9 mouse cellular contexts compared by ENCODE assay signal in the genomic region with DNA sequence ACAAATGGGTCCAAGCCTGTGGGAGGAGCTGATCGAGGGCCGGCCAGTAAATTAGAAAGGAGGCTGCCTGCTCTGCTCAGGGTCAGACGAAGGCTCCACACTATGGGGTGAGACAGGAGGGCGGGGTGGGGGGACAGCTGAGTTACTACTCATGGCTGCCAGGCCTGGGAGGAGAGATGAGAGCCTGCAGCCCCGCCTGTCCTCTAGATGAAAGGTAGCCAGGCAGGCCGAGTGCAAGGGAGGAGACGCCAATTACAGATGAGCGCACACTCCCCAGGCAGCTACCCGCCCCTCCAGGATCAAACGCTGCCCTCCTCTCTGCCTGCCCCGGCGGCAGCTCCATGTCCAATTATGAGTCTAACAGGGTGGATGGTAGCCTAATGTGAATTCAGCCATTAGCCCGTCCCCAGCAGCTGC.
DNase-seq lines count a peak whose midpoint lies in the region; ATAC-seq and TF ChIP-seq lines count a peak whose summit lies in the region.
"Had no signal": no experiment of that assay in that cellular context is flagged by ENCODE, and none has a peak within 500 bp of the region (broad histone marks: within the 10 kb centered on the region; RNA-seq: fewer than 3 reads in every experiment).

No protein-coding gene starts in this region.

- no peak overlapping the region for H3K4me2 ChIP-seq in kidney, postnatal 0 days (ENCODE audit: low read length)
- H3K4me2 ChIP-seq: lung, embryonic 15.5 days had no signal

- no peak overlapping the region for H3K9ac ChIP-seq in kidney, postnatal 0 days (ENCODE audit: low read depth, low read length)
- H3K9ac ChIP-seq: lung, embryonic 15.5 days had no signal

- 10% methylated on average over 13 of the region's 13 CpGs for WGBS in kidney, postnatal 0 days

- H3K27ac ChIP-seq in kidney, postnatal 0 days: no peak overlapping the region
- H3K27ac ChIP-seq: lung, embryonic 15.5 days had no signal

- no peaks in the 10 kb centered on the region for H3K4me1 ChIP-seq in kidney, postnatal 0 days (replicated peaks; ENCODE audit: insufficient read depth, low read length)
- H3K4me1 ChIP-seq: lung, embryonic 15.5 days had no signal

- TF ChIP-seq CTCF in kidney, postnatal 0 days (IDR thresholded peaks at IDR 0.05; ENCODE audit: low read depth): no peak

- 0 out of 2 replicates have a peak, but pooled peaks cover 3% of the 10 kb centered on the region for H3K27me3 ChIP-seq in kidney, postnatal 0 days (ENCODE audit: insufficient read depth, low read length)
- H3K27me3 ChIP-seq: lung, embryonic 15.5 days had no signal

- no peak overlapping the region for H3K4me3 ChIP-seq in kidney, postnatal 0 days (replicated peaks; ENCODE audit: low read depth, low read length)
- H3K4me3 ChIP-seq: lung, embryonic 15.5 days had no signal

- 0 out of 2 replicates have a peak, but pooled peaks have one; percentile 22 for ATAC-seq in kidney, postnatal 0 days (replicated peaks; ENCODE audit: low FRiP score, low read depth)

- H3K9me3 ChIP-seq in kidney, postnatal 0 days (replicated peaks; ENCODE audit: low read length): no peaks in the 10 kb centered on the region
- H3K9me3 ChIP-seq: lung, embryonic 15.5 days had no signal

- DNase-seq in kidney, postnatal 0 days (ENCODE audit: low spot score): peak; percentile 41
- DNase-seq in kidney, adult 9 months: no peak
- peak; percentile 53 for DNase-seq in adrenal gland, postnatal 25 days
- DNase-seq in forelimb bud, embryonic 11.5 days (ENCODE audit: low read depth, low spot score): peak; percentile 46
- DNase-seq in retina, postnatal 1 day: peak; percentile 93
- no peak for DNase-seq in T-cell, adult 2 months (ENCODE audit: low spot score)
- no peak for DNase-seq in layer of hippocampus, adult 9-11 months
- DNase-seq: gastrocnemius, postnatal 10 days had no signal

- no peaks in the 10 kb centered on the region for H3K36me3 ChIP-seq in kidney, postnatal 0 days (ENCODE audit: insufficient read depth, low read length)
- H3K36me3 ChIP-seq: lung, embryonic 15.5 days had no signal

Comparison
In these comparisons a context has a peak if more than half of its experiments do, and no peak if none do; other contexts are left out.
1. DNase-seq: peak in kidney, postnatal 0 days (single experiment), adrenal gland, postnatal 25 days (single experiment), forelimb bud, embryonic 11.5 days (single experiment) and retina, postnatal 1 day (single experiment); none in kidney, adult 9 months (single experiment), T-cell, adult 2 months (single experiment) and layer of hippocampus, adult 9-11 months (single experiment).